In genomic region chr13:71784740-71785139, GRCm38 (mm10) we compare ENCODE assay signal across 13 mouse cellular contexts.
DNase-seq lines count a peak whose midpoint lies in the region; ATAC-seq and TF ChIP-seq lines count a peak whose summit lies in the region.
"Had no signal": no experiment of that assay in that cellular context is flagged by ENCODE, and none has a peak within 500 bp of the region (broad histone marks: within the 10 kb centered on the region; RNA-seq: fewer than 3 reads in every experiment).

No protein-coding gene starts in this region.

- WGBS in heart, adult 2 months: 7% methylated on average over 10 of the region's 10 CpGs
- WGBS in heart, embryonic 15.5 days: 15% methylated on average over 10 of the region's 10 CpGs
- WGBS in limb, embryonic 14.5 days: 47% methylated on average over 10 of the region's 10 CpGs

- no peak for TF ChIP-seq CTCF in heart, adult 2 months (IDR thresholded peaks at IDR 0.05)

- TF ChIP-seq POLR2A in heart, adult 2 months (IDR thresholded peaks at IDR 0.05; ENCODE audit: insufficient read depth, low read depth, low read length): no peak
- no peak for TF ChIP-seq POLR2A in limb, embryonic 14.5 days (IDR thresholded peaks at IDR 0.05; ENCODE audit: borderline replicate concordance, extremely low read depth, insufficient read depth, insufficient read length)

- no peak for TF ChIP-seq EP300 in heart, adult 2 months (IDR thresholded peaks at IDR 0.05; ENCODE audit: insufficient read depth, low read depth, low read length)

- H3K79me2 ChIP-seq in heart, adult 2 months (replicated peaks; ENCODE audit: control insufficient read depth, insufficient read depth, low read length): no peaks in the 10 kb centered on the region

- H3K9me3 ChIP-seq in heart, embryonic 15.5 days (replicated peaks): no peaks in the 10 kb centered on the region
- no peaks in the 10 kb centered on the region for H3K9me3 ChIP-seq in limb, embryonic 14.5 days (ENCODE audit: control insufficient read depth, low read length)
- H3K9me3 ChIP-seq: liver, embryonic 15.5 days; neural tube, embryonic 13.5 days had no signal

- no peak overlapping the region for H3K4me3 ChIP-seq in heart, adult 2 months
- H3K4me3 ChIP-seq in heart, embryonic 15.5 days: no peak overlapping the region
- no peak overlapping the region for H3K4me3 ChIP-seq in limb, embryonic 14.5 days (replicated peaks; ENCODE audit: low read length)
- H3K4me3 ChIP-seq: liver, embryonic 15.5 days; neural tube, embryonic 13.5 days had no signal

- no peak overlapping the region for H3K9ac ChIP-seq in heart, adult 2 months (ENCODE audit: low read depth, low read length)
- no peak overlapping the region for H3K9ac ChIP-seq in heart, embryonic 15.5 days
- H3K9ac ChIP-seq in limb, embryonic 14.5 days (ENCODE audit: low read depth, low read length, severe bottlenecking): no peak overlapping the region
- H3K9ac ChIP-seq: liver, embryonic 15.5 days; neural tube, embryonic 13.5 days had no signal

- H3K4me2 ChIP-seq in heart, embryonic 15.5 days: peak overlapping the region; percentile 12
- H3K4me2 ChIP-seq in limb, embryonic 14.5 days (replicated peaks; ENCODE audit: low read depth, low read length, severe bottlenecking): no peak overlapping the region
- H3K4me2 ChIP-seq: liver, embryonic 15.5 days; neural tube, embryonic 13.5 days had no signal

- H3K27me3 ChIP-seq in heart, adult 2 months (ENCODE audit: control insufficient read depth, insufficient read depth, low read length): no peaks in the 10 kb centered on the region
- H3K27me3 ChIP-seq in heart, embryonic 15.5 days: no peaks in the 10 kb centered on the region
- no peaks in the 10 kb centered on the region for H3K27me3 ChIP-seq in limb, embryonic 14.5 days (ENCODE audit: control insufficient read depth, insufficient read depth, low read length)
- H3K27me3 ChIP-seq: liver, embryonic 15.5 days; neural tube, embryonic 13.5 days had no signal

- peak; percentile 9 for DNase-seq in gastrocnemius, postnatal 10 days
- no peak for DNase-seq in gastrocnemius, postnatal 4 days (ENCODE audit: low spot score in 2 of 2)
- peak; percentile 25 to 67 for DNase-seq in heart, adult 2 months
- peak; percentile 16 for DNase-seq in limb, embryonic 14.5 days (ENCODE audit: low spot score)
- DNase-seq in B cell, adult 2 months: no peak
- no peak for DNase-seq in left cerebral cortex, adult 18-20 months (ENCODE audit: low spot score in 2 of 2)
- DNase-seq in ovary, postnatal 36 days (ENCODE audit: low spot score): no peak
- DNase-seq: kidney, postnatal 10 days; right cerebral cortex, postnatal 14 days had no signal

- H3K27ac ChIP-seq in heart, adult 2 months: peak overlapping the region; percentile 51
- H3K27ac ChIP-seq in heart, embryonic 15.5 days: no peak overlapping the region
- H3K27ac ChIP-seq in limb, embryonic 14.5 days (replicated peaks; ENCODE audit: low read depth, low read length): no peak overlapping the region
- H3K27ac ChIP-seq: liver, embryonic 15.5 days; macrophage; neural tube, embryonic 13.5 days had no signal

- peaks cover 2% of the 10 kb centered on the region; the same call in 1 of the 2 replicates for H3K4me1 ChIP-seq in heart, adult 2 months (ENCODE audit: control insufficient read depth, insufficient read depth, low read length)
- H3K4me1 ChIP-seq in heart, embryonic 15.5 days (replicated peaks): peaks cover 15% of the 10 kb centered on the region
- H3K4me1 ChIP-seq in limb, embryonic 14.5 days (ENCODE audit: control insufficient read depth, insufficient read depth, low read length): no peaks in the 10 kb centered on the region
- H3K4me1 ChIP-seq: liver, embryonic 15.5 days had no signal

- intact Hi-C loops in heart, adult 2 months (cut with DNase I): no loop called here

- peak; percentile 62; the same call in 1 of the 2 replicates for ATAC-seq in heart, embryonic 15.5 days (replicated peaks; ENCODE audit: insufficient number of reproducible peaks, insufficient read depth, low FRiP score, low read depth)
- ATAC-seq in limb, embryonic 14.5 days (ENCODE audit: low FRiP score, low read depth): peak; percentile 37; the same call in 1 of the 2 replicates

- no peaks in the 10 kb centered on the region for H3K36me3 ChIP-seq in heart, adult 2 months (ENCODE audit: control insufficient read depth, insufficient read depth, low read length)
- H3K36me3 ChIP-seq in heart, embryonic 15.5 days: no peaks in the 10 kb centered on the region
- H3K36me3 ChIP-seq in limb, embryonic 14.5 days (ENCODE audit: control insufficient read depth, insufficient read depth, low read length): no peaks in the 10 kb centered on the region
- H3K36me3 ChIP-seq: liver, embryonic 15.5 days; neural tube, embryonic 13.5 days had no signal

Comparison
In these comparisons a context has a peak if more than half of its experiments do, and no peak if none do; other contexts are left out.
1. DNase-seq: peak in gastrocnemius, postnatal 10 days (single experiment), heart, adult 2 months (2 of 2) and limb, embryonic 14.5 days (single experiment); none in gastrocnemius, postnatal 4 days (0 of 2), B cell, adult 2 months (0 of 2), left cerebral cortex, adult 18-20 months (0 of 2) and ovary, postnatal 36 days (single experiment).